Mouse (Mus musculus) myocyte (in vitro differentiated cells): Measurements from ENCODE around the gene Iqsec3.

Experiments
- MAX ChIP-seq: IDR thresholded peaks from one replicate; pipeline ENCODE4 v1.6.1; 2011; ENCODE audit warnings: low read depth, mild to moderate bottlenecking, control low read depth
- POLR2A ChIP-seq: IDR thresholded peaks from one replicate; pipeline ENCODE4 v1.6.1; 2011; ENCODE audit warnings: low read depth, mild to moderate bottlenecking, control low read depth, moderate library complexity; ENCODE audit not compliant: insufficient read length
- POLR2AphosphoS2 ChIP-seq: IDR thresholded peaks from one replicate; pipeline ENCODE4 v1.6.1; 2011; ENCODE audit warnings: low read depth, control low read depth; ENCODE audit not compliant: insufficient read length
- REST ChIP-seq: IDR thresholded peaks from one replicate; pipeline ENCODE4 v1.6.1; 2011; ENCODE audit warnings: mild to moderate bottlenecking, control low read depth, moderate library complexity; ENCODE audit not compliant: insufficient read depth, insufficient read length
- TCF12 ChIP-seq: IDR thresholded peaks from one replicate; pipeline ENCODE4 v1.6.1; 2011; ENCODE audit warnings: mild to moderate bottlenecking, control low read depth; ENCODE audit not compliant: poor library complexity, insufficient read depth, severe bottlenecking
- USF1 ChIP-seq: IDR thresholded peaks from one replicate; pipeline ENCODE4 v1.6.1; 2011; ENCODE audit warnings: low read depth, mild to moderate bottlenecking, control low read depth, moderate library complexity

DNA sequence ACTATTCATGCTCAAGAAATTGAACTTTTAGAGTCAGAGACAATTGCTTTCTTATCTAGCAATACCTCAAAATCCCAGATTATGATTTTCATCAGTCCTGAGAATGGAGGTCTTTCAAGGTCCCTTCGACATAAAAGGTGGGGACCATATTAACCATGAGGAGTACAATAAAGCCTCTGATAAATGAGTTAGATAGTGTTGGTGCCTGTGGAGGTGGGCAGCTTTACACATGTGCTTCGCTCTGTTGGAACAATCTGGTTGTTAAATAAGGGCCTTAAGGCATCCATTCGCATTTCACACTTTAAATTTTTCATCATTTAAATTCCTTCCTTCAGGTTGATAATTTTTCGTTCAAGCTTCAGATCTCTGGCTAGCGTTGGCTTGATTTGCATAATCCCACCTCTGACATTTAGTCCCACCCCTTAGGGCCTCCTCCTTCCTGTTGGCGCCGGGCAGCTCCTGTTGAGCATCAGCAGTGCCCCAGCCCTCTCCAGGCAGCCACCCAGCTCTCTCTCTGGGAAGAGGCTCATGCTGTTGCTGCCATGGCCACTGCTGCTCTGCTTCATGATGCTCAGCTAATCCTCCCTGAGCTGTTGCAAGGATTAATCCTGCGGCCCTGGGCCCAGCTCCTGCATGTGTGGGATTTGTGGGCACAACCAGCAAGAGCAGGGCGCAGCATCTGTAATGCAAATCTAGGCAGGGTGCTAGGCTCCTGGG, 25.5 kb upstream of the Iqsec3 start:
- TF ChIP-seq POLR2AphosphoS2 = no peak
- TF ChIP-seq USF1 = no peak
- no peak for TF ChIP-seq POLR2A
- TF ChIP-seq TCF12 = no peak
- no peak for TF ChIP-seq MAX
- TF ChIP-seq REST = no peak
